Mouse (Mus musculus) ES-Bruce4 (cell line): ENCODE data around the gene Adam8.

Experiments used
- CTCF ChIP-seq: IDR thresholded peaks from one replicate; pipeline ENCODE4 v1.8.1; 2011; ENCODE audit warnings: low read depth, low read length
- EP300 ChIP-seq: IDR thresholded peaks from 2 replicates; pipeline ENCODE4 v1.6.1; 2011; ENCODE audit warnings: low read depth, low read length; ENCODE audit not compliant: insufficient read depth
- POLR2A ChIP-seq: IDR thresholded peaks from one replicate; pipeline ENCODE4 v1.8.1; 2011; ENCODE audit warnings: low read length; ENCODE audit not compliant: insufficient read depth

DNA sequence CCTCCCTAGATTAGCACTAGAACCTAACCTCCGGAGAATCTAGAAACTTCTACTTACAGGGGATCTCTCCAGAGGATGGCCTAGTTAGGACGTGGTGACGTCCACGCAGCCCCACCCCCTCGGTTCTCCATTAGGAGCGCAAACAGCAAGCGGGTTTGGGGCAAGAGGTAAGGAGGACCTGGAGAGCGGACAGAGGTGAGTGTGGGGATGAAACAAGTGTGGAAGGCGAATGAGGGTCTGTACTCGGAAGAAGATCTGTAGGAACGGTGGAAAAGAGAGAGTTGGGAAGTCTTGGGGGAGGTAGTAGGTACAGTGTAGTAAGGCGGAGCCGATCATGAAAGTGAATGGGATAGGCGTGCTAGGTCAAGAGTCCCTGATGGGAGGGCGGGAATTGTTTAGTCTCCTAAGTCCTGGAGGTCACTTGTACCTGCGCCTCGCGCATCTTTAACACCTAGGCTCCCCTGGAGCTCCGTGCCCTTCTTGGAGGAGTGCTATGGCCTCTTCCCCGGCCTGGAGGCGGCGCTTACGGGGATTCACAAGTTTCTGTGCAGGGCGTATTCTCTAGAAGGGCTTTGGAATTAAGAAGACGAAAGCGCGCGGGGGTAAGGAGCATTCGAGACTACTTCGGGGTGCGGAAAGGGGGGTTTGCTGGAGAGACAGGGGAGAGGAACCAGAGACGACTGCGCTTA is 41.9 kb downstream of the Adam8 start:
- no peak for TF ChIP-seq CTCF
- peak; percentile 39 for TF ChIP-seq POLR2A
- peak; percentile 88 for TF ChIP-seq EP300
